Mouse (Mus musculus): ENCODE measurements around the gene Ranbp10.

DNA sequence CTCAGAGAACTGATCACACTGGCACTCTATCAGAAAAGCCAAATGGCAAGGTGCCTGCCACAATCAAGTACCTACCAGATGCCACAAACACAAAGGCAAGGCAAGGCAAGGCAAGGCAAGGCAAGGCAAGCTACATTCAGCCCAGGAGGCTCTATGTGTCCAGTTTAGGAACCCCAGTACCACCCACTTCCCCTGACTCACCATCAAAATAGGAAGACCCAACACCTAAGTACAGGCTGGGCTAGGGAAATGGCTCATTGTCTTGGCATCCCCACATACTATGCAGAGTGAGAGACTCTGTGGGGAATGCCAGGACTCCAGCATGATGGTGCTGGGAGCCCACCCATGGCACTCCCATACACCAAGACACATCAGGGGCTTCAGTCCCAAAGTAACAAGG is 37.5 kb downstream of the Ranbp10 start:
- TF ChIP-seq GATA1 (IDR thresholded peaks at IDR 0.05; ENCODE audit: low read length) (no peak), TAL1 (IDR thresholded peaks at IDR 0.05; ENCODE audit: low read length) (no peak)

Data from erythroblast, embryonic 14.5 days (primary cell).